Mouse (Mus musculus): ENCODE measurements around the gene Gm10406. TPM values are rescaled to one million over a fixed set of nuclear protein-coding genes. Genes with fewer than 3 reads are reported as not detected.
"Not testable (repeated sequence)": the region's sequence is repeated elsewhere in the genome, so short reads cannot be mapped to it uniquely, and the experiment has no call there.

The Gm10406 gene
- not detected in 2 replicates for total RNA-seq (2015; ENCODE audit: low replicate concordance)
- total RNA-seq (2017; ENCODE audit: low replicate concordance): not detected in 2 replicates

DNA sequence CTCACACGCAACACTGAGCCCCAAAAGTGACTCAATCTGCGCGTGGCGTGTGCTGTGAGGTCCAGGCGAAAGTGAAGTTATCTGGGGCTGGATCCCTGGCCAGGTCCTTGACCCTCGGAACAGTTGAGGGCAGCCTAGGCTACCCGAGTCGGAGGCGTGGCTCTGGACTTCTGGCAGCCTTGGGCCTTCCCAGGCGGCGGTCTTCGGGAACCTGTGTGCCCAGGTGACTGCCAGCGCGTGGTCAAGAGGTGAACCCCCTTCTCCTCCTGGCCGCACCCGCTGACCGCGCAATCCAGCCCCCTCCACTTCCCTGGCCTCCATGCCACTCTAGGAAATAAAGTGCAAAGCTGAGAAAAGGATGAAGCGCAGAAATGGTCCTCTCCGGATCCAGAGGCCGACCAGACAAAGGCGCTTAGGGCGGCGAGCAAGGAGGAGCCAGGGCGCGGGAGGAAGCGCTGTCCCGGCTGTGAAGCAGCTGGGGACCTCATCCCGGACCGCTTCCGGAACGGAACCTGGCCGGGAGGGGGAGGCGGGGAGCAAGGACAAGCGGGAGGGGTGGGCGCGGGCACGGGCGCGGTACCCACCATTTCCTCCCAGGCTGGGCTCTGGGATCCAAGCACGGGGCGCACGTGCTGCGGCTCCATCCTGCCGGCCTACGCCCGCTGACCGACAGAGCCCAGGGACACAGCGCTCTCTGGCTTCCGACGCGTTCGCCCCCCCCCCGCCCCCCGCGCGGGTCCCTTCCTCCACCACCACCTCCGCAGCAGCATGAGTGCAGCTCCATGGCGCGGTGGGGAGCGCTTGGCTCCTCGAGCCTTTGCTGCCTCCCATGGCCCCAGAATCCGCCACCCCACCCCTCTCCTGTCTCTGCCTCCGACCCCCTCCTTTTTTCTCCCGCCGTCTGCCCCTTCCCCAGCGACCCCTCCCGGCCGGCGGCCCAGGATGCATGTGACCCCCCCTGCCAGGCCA, at the start of gene Gm10406:
Gm10406 (minus strand) TSS at position 669 of the 969 bp plus-strand sequence.
- not testable (repeated sequence) for ATAC-seq (replicated peaks; ENCODE audit: low FRiP score, poor library complexity, severe bottlenecking)

DNA sequence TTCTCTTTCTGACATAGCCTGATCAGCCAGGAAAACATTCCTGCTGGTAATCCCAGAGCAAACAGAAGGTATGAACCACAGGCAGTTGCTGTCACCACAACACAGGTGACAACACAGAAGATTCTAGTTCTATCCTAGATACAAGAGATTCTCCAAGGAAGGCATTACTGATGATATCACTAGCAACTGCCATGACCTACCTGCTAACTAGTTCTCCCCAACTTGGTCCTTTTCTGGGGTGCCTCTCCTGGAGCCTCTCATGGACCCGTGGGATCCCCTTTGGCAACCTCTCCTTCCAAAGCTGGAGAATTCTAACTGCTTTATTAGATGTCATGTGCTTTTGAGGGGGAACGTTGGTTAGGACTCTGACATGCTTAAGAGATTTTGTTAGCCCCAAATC, 17.6 kb upstream of the Gm10406 start, which contains the start of gene Gm3685:
Gm3685 (minus strand) TSS at position 101 of the 400 bp plus-strand sequence.
- not testable (repeated sequence) for ATAC-seq (replicated peaks; ENCODE audit: low FRiP score, poor library complexity, severe bottlenecking)

DNA sequence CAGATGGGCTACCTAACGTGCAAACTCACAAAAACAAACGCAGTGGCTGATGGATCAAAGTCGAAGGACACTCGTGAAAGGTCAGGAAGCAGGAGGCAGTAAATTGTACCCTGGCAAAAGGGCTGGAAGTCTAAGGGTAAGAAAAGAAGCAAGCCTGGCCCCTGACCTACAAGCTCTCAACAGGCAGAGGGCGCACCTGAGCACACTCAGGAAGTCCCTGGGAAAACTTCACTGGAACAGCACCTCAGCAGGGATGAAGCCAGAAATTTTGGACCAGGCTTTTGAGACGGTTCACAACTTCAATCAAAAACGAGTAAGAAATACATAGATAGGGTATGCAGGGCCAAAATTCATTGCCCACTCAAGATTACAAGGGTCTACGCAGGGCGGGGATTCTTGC, 975 bp downstream of the Gm10406 start:
- ATAC-seq (replicated peaks; ENCODE audit: low FRiP score, poor library complexity, severe bottlenecking): not testable (repeated sequence)

DNA sequence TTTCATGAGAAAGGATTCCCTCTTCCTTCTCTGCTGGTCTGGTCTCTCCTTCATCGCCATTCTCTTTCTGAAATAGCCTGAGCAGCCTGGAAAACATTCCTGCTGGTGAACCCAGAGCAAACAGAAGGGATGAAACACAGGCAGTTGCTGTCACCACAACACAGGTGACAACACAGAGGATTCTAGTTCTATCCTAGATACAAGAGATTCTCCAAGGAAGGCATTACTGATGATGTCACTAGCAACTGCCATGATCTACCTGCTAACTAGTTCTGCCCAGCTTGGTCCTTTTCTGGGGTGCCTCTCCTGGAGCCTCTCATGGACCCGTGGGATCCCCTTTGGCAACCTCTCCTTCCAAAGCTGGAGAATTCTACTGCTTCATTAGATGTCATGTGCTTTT, 53.5 kb downstream of the Gm10406 start, which contains the start of gene Gm6356:
Gm6356 (minus strand) TSS at position 101 of the 400 bp plus-strand sequence.
- not testable (repeated sequence) for ATAC-seq (replicated peaks; ENCODE audit: low FRiP score, poor library complexity, severe bottlenecking)

Other genes starting within 250 kb of the Gm10406 start
- not detected in 2 replicates for gene Gm3642, start 187.1 kb downstream of the Gm10406 start, total RNA-seq (2015; ENCODE audit: low replicate concordance)
- gene Gm3642, start 187.1 kb downstream of the Gm10406 start, total RNA-seq (2017; ENCODE audit: low replicate concordance): not detected in 2 replicates
- gene Gm3667, start 137.5 kb downstream of the Gm10406 start, total RNA-seq (2015; ENCODE audit: low replicate concordance): not detected in 2 replicates
- not detected in 2 replicates for gene Gm3667, start 137.5 kb downstream of the Gm10406 start, total RNA-seq (2017; ENCODE audit: low replicate concordance)
- not detected in 2 replicates for gene Gm6356, start 53.6 kb downstream of the Gm10406 start, total RNA-seq (2015; ENCODE audit: low replicate concordance)
- not detected in 2 replicates for gene Gm6356, start 53.6 kb downstream of the Gm10406 start, total RNA-seq (2017; ENCODE audit: low replicate concordance)
- not detected in 2 replicates for gene Gm3685, start 17.5 kb upstream of the Gm10406 start, total RNA-seq (2015; ENCODE audit: low replicate concordance)
- gene Gm3685, start 17.5 kb upstream of the Gm10406 start, total RNA-seq (2017; ENCODE audit: low replicate concordance): not detected in 2 replicates
- not detected in 2 replicates for gene Gm3696, start 73.2 kb upstream of the Gm10406 start, total RNA-seq (2015; ENCODE audit: low replicate concordance)
- not detected in 2 replicates for gene Gm3696, start 73.2 kb upstream of the Gm10406 start, total RNA-seq (2017; ENCODE audit: low replicate concordance)
- not detected in 2 replicates for gene Gm6676, start 98.0 kb upstream of the Gm10406 start, total RNA-seq (2015; ENCODE audit: low replicate concordance)
- not detected in 2 replicates for gene Gm6676, start 98.0 kb upstream of the Gm10406 start, total RNA-seq (2017; ENCODE audit: low replicate concordance)
- gene Gm3512, start 147.1 kb upstream of the Gm10406 start, total RNA-seq (2015; ENCODE audit: low replicate concordance): not detected in 2 replicates
- gene Gm3512, start 147.1 kb upstream of the Gm10406 start, total RNA-seq (2017; ENCODE audit: low replicate concordance): 1.2 TPM in 1 of 2 replicates, not detected in the other
- not detected in 2 replicates for gene Gm16434, start 167.1 kb upstream of the Gm10406 start, total RNA-seq (2015; ENCODE audit: low replicate concordance)
- gene Gm16434, start 167.1 kb upstream of the Gm10406 start, total RNA-seq (2017; ENCODE audit: low replicate concordance): not detected in 2 replicates
- gene Gm3727, start 237.3 kb upstream of the Gm10406 start, total RNA-seq (2015; ENCODE audit: low replicate concordance): not detected in 2 replicates
- gene Gm3727, start 237.3 kb upstream of the Gm10406 start, total RNA-seq (2017; ENCODE audit: low replicate concordance): not detected in 2 replicates

Data from erythroid progenitor cell, adult 5-6 weeks (primary cell).